Mouse (Mus musculus): ENCODE data around the gene Tlr4. TPM values are rescaled to one million over a fixed set of nuclear protein-coding genes. Genes with fewer than 3 reads are reported as not detected.

The Tlr4 gene
- total RNA-seq (2021) = 1 to 10 TPM; 6.4 to 8.7 TPM
- long read RNA-seq, experiment 1, full-length matches to known transcripts = 1 of 3 reads
- long read RNA-seq, experiment 1, partial matches to known transcripts = 0 of 3 reads
- long read RNA-seq, experiment 1, other reads (novel, unspliced or antisense) = 2 of 3 reads
- long read RNA-seq, experiment 2, partial matches to known transcripts = 0 of 1 reads
- long read RNA-seq, experiment 2, other reads (novel, unspliced or antisense) = 0 of 1 reads

DNA sequence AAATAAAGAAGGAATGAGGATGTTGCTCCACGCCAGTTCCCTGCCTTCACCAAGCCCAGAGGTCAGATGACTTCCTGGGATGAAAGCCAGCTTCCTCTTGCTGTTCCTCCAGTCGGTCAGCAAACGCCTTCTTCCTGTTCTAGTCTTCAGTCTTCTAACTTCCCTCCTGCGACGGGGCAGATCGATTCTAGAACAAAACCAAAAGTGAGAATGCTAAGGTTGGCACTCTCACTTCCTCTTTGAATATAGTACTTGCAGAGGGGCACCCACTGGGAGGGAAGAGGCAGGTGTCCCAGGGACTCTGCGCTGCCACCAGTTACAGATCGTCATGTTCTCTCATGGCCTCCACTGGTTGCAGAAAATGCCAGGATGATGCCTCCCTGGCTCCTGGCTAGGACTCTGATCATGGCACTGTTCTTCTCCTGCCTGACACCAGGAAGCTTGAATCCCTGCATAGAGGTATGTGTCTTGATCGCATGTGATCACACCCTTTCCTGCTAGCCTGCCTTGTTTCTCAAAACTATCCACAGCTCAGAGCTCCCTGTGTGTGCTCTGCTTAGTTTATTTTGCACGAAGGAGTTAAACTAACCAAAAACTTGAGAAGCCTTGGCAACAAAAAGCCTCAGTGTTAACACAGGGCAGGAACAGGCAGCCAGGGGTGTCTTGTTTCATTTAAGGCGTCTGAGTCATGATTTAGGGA lies at the start of gene Tlr4:
Gene Tlr4 (plus strand): TSS at position 122 of the 700 bp plus-strand sequence.
- peak; percentile 45 for DNase-seq

DNA sequence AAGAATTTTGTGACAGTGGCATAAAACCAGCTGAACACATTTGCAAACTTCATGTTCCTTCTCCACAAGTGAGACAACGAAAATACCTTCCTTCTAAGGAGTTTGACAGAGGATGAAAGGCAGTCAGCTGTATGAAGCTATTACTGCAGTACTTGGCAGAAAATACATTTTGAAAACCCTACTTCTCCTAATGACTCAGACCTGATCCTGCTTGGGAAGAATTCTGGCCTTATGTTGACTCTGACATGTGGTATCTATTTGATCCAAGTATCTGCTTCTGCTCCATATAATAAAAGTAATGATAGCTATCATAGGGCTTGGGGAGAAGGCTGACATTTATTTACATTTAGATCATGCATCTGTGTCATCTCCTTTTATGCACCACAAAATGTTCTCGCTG lies 33.1 kb upstream of the Tlr4 start:
- DNase-seq = no peak

DNA sequence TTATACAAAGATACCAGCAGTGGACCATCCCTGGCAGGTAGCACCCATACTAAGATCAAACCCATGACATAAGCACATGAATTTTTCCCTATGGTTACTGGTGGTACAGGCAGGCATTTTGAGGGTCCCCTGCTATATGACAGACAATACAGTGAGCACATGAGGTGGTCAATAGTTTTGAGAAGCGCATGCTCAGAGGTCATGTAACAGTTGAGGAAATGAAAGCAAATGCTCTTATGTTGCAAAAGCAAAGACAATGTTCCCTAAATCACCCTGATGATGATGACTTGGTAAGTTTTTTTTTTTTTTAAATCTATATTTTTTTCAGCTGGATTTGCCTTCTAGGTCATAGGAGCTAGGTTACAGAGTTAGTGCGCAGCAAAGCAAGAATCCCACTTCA lies 30.7 kb upstream of the Tlr4 start:
- DNase-seq = no peak

DNA sequence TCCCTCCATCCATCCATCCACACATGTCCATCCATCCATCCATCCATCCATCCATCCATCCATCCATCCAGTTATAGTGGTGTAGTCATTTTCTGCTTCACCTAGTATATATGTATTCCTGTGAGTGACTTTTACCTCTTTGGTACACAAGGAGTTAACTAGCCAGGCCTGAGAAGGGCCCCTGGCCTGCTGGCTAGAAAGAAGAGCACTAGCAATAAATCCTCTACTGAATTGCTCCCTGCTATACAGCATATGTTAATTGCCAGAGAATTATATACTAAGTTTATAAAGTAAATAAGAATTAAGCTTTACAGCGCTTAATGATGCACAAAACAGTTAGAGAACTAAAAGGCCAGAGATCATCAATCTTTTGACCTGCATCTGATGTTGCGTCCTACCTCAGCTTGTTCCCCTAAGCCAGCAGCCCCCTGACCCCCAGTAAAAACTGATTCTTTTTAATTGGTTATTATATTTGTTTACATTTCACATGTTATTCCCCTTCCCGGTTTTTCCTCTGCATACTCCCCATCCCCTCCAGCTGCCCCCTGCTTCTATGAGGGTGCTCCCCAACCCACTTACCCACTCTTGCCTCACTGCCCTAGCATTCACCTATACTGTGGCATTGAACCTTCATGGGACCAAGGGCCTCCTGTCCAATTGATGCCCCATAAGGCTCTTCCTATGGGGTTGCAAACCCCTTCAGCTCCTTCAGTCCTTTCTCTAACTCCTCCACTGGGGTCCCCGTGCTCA lies 22.7 kb upstream of the Tlr4 start:
- no peak for DNase-seq

DNA sequence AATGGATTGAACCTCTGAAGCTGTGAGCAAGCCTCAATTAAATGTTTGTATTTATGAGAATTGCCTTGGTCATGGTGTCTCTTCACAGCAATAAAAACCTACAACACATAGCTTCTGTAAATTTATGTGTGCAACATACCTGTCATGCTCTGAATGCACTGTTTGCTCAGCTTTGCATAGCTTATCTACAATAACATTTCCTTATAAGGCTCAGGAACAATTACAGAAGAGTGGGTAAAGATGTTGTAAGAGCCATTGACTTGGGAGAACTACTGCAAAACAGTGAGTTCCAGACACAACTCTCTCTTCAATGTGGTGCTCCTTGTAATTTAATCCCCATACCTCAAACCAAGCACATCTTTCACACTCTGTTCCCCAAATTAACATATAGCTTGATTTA lies 21.6 kb upstream of the Tlr4 start:
- DNase-seq = no peak

DNA sequence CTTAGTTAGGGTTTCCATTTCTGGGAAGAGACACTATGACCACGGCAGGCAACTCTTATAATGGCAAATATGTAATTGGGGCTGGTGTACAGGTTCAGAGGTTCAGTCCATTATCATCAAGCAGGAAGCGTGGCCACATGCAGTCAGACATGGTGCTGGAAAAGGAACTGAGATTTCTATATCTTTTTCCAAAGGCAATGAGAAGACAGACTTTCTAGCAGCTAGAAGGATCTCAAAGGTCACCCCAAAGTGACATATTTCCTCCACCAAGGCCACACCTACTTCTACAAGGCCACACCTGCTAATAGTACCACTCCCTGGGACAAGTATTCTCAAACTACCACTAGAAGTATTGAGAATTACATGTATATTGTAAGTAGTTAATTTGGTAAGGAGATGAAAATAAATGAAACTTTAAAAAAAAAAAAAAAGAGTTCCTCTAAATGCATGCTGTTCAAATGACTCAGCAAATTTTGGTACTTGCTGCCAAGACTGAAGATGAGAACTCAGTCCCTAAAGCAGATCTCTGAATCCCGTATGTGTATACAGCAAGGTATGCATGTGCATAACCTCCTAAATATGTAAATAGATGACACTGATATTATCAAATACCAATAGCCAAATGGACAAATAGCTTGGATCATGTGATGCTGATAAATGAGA lies 10.9 kb upstream of the Tlr4 start:
- DNase-seq = no peak

DNA sequence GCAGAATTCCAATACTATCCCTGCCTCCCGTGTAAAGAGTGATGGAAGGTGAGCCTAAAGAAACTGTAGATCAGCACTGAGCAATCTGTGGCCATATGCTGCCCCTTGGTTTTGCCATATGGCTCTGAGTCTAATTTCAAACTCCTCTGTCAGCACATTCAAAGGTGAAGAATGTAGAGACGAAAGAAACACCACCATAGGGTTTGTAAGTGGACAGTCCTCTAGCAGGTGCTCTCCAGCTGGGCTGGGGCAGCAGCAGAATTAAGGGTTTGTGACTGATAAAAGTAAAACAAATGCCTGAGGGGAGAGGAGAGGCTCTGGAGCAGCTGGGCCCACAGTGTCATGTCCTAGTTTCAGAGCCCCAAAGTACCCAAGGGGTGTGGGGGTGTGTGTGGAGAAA lies 6.2 kb upstream of the Tlr4 start:
- DNase-seq = no peak

DNA sequence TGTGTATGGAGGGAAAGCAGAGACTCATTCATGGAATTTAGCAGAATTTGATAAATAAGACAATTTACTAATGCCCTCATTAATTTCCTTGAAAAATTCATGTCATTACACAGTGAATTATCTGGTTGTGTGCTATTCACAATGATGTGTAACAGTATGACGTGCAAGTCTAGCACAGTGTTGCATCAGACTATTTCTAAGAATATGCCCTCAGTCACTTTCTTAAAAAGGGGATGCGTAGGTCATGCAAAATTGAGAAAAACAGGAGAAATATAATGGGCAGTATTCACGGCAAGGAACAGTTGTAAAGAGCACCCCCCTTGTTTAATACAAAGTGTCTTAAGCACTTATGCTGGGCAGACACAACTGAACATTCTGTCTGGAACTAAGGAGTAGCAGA lies 5.6 kb upstream of the Tlr4 start:
- no peak for DNase-seq

DNA sequence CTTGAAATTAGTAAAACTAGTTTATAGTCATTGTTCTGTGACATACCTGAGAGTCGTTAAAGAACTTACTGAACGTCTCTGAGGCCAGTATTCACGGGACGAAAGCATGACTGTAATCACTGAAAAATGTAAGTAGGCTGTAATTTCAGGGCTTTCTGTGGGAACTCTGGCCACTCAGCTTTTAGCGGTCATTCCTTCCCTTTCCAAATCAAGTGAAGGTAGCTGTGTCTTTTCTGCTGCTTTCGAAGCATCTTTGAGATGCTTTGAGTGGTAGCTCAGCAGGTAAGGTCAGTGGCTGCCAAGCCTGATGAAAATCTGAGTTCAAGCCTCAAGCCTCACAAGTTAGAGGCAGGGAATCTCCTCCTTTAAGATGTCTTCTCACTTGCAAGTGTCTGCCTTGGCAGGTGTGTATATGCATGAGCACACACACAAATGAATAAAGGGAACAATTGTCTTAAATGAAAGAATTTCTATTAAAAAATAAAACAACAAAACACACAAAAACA lies 832 bp downstream of the Tlr4 start:
- no peak for DNase-seq

DNA sequence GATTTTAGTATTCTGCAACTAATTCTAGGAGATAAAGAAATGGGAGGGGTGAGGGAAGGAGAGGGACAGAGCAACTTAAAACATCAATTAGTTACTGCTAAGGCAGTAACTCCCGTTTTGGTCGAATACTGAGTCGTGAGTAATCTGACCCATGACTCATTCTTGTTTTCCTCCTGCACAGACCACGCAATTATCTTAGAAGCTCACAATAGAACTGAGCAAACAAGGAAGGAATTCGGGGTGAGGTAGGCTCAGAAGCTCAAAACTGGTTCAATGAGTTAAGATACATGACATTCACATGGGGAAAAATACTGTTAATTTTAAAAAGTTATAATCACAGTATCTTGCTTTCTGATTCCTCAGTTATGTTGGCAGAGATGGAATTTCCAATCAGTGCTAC lies 1.3 kb downstream of the Tlr4 start:
- no peak for DNase-seq

DNA sequence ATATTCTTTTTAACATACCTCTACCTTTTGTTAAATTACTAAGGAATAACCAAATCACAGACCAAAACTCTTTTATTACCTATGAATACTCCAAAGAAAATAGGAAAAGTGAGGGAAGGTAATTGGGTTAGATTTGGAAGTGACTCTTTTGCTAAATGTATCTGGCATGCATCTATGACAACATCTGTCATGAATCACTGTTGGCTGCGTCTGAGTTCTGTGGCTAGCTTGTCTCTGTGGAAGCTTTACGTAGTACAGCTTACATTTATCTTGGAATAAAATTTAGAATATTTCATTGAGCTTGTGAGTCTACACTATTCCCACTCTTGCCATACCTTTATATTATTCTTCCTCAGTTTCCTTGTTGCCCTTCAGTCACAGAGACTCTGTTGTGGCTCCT lies 10.7 kb downstream of the Tlr4 start:
- no peak for DNase-seq

DNA sequence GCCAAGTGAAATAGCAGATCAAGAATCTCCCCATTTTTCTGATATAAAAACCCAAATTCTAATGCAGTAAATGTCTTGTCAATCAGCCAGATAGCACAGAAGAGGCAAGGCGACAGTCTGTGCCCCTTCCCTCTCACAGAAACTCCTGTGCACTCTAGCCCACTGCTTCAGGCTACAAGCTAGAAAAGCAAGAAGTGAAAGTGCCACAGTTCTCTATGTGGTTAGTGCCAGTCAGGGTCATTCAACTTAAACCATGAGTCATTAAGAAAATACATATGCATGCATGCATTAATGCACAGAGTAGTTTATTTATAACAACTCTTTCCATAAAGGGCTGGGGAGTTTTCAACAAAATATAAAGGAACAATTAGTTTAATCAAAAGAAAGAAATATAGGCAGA lies 15.9 kb downstream of the Tlr4 start:
- no peak for DNase-seq

DNA sequence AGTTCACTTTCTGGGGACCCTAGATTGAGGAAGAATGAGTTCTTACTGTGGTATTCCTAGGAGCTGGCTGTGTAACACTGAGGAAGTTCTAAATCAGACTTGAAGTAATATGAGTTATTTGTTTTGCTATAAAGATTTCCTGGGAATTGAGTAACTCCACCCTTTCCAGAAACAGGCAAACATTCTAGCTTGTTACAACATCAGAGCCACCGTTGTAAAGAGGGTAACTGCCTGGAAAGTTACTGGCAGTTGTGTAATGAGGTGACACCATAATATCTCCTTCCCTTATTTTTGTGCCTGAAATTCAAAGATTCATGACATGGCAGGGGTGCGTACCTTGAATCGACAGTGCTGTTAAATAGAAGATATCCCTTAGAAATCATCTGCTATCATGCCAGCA lies 24.6 kb downstream of the Tlr4 start:
- no peak for DNase-seq

DNA sequence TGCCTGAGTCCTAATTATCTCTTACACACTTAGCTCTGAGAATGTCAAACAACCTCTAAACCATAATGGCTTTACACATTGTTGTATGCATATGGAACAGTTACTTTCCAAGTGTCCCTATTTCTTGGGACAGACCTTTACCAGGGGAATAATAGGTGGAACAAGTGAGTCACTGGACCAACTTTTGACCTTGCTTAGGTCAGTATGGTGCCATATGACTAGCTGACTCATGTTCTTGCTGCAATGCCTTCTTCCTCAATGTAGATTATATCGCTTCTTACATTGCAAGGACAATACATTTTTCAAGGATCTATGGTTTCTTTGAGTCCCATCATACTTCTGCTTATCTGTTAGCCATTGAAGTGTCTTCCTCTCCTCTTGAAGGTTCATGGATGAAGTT lies 29.6 kb downstream of the Tlr4 start:
- no peak for DNase-seq

DNA sequence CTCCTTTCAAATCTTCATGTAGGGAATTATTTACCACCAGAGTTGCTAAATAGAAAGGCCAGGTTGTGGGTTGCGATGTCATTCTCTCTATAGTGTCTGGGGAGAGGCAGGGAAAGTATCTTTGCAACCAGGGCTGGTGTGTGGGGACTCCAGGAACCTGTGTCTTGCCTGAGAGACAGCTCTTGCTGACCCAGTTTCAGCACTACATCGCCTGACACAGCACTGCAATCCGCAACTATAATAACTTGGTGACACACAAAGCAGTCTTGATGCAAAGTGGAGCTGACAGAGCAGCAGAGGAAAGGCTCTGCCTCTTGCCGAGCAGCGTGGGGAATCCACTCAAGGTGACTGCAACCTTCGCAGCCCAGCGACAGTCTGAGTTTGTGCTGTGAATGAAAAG lies 42.5 kb downstream of the Tlr4 start:
- DNase-seq = no peak

DNA sequence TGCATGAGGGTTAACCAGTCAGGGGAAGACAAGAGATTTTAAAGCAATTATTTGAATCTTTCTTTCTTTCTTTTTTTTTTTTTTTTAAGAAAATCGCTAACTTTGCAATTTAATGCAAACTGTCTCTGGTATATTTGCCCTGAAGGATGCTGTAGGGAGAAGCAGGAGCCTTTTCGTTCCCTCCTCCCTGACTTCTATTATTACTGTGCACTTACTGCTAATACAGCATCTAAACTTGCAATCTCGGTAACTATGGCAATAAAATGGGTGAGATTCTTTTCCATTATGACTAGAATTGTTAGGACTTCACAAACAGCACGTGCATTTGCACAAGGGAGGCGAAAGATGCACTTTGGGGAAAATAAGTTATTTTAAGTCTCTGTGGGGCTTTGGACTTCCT lies 44.6 kb downstream of the Tlr4 start:
- DNase-seq = no peak

DNA sequence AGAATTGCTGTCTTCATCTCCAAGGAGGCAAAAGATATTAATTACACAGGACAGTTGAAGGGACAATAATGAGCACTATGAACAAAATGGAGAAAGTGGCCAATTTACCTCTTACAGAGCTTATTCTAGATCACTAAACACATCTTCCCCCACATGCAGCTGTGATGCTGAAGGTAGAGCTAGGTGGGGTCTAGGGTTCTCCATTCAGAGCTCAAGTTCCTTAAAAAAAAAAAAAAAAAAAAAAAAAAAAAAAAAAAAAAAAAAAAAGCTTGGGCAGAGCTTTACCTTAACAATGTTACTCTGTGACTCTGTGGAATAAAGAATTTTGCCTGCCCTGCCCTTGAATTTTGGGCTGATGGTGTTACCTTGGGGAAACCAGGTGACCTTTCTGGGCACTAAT lies 46.0 kb downstream of the Tlr4 start:
- DNase-seq = no peak

DNA sequence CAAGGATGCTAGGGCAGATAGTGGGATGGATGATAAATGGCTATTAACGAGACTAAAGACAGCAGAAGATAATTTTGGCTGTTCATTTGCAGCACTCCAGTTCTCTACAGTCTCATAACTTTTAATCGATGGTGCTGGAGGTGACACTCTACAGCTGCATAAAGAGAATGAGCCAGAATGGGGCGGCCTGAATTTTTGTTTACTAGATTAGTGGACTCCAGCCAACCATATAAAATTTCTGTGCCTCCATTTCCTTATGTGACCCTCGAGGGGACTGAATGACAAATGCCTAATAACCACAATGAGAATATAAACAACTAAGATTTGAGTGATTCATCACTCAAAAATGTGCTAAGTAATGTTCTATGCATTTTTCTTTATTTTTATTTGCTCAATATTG lies 48.4 kb downstream of the Tlr4 start:
- no peak for DNase-seq

DNA sequence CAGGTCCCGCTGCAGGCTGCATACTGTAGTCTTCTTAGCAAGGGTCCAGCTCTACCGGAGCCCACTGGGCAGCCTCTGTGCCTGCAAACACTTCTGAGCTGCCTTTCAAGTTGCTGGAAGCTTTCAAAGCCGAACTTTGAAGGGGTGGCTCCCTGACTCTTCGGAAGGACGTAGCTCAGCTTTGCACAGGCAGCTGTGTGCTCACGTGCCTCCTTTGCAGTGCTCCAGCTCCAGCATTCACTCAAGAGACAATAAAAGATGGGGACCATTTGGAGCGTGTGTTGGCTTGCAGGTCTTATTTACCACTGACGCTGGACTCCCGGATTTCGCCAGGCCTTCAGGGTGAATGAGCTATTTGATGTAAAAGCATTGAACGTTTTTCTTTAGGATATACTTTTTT lies 50.2 kb downstream of the Tlr4 start:
- no peak for DNase-seq

DNA sequence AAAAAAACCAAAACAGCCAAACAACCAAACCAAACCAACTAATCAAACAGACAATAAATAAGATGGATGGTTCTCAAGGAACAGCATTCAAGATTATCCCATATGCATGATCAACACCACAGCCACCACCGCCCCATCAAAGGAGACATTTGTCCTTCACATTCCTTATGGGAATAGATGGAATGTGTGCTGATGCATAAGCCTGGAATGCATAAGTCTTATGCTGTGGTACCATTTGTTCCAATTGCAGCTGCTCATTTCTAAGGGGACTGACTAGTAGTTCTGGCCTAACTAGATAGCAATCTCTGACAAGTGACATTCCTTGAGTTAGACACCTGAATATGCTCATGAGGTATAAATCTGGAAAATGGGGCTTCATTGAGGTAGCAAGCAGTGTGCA lies 54.1 kb downstream of the Tlr4 start:
- DNase-seq = no peak

DNA sequence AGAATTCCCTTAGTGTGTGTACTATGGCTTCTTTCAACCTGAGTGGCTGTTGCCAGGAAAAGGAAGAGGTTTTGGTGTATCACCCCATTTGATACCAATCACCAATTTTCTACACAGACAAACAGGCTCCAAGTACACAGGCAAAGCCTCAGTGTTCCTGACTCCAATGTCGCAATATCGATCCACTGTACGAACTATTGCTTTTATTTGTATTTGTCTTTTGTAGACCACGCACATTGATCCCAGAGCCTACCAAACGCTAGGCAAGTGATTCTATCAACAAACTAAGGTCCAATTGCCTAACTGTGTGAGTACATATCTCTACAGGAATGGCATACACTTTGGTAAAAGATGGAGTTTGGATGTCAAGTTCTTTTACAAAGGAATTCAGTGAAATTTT lies 55.9 kb downstream of the Tlr4 start:
- DNase-seq = no peak

DNA sequence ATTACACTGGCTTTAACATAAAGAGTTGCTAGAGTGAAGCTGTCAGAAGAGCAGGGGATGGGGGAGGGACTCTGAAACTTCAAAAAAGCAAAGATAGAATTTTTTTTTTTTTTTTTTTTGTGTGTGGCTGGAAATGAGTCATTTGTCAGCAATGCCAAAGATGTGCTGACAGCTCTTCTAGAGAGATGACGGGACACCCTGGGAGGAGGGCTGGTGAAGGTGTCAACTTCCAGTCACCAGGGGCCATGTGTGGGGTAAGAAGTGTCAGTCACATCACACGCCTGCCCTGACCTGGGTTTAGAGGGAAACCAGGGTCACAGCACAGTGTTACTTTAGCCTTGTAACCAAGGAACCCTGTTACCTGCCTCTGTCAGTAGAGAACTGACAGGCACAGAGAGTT lies 67.2 kb downstream of the Tlr4 start:
- no peak for DNase-seq

DNA sequence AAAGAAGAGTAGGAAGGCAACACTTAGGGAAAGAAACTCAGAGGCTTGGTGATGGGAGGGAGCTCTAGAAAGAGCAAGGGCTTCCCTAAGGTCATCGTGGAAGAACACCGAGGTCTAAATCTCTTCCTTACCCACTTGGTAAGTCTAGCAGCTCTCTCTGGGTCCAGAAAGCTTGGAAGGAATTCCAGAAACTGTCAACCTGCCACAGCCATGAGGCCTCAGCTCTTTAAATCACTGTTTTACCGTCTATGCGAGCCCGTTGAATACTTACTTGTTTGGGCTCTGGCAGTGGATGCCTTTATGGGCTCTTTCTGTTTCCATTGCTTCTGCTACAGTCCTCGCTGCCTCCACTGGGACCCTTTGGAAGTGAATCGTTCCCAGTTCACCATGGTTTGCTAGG lies 67.6 kb downstream of the Tlr4 start:
- no peak for DNase-seq

Measured in gastrocnemius, postnatal 10 days (tissue).